Mouse (Mus musculus): ENCODE data around the gene Rbmx.

The Rbmx gene

GRCm38 (mm10) chrX:57392367-57393246 lies at the start of gene Rbmx:
Gene Rbmx (minus strand): TSS chrX:57393036.
- DNase-seq (ENCODE audit: low spot score), result peak; percentile 75

DNA sequence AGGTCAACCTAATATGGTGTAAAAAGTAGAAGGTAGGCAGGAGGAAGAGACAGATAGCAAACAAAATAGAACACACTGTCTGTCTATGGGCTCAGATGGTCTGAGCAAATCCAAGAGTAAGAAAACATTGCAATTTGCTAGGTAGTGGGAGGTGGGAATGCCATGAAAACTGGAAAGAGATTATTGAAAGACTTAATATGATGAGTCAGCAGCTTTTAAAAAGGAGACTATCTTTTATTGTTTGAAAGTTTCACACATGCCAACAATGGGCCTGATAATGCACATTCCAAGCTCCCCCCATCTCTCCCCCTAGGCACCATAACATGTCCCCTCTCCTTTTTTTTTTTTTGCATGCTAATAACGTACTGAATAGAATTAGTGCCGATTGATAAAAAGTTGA lies 41.1 kb upstream of the Rbmx start:
- DNase-seq (ENCODE audit: low spot score), result no peak

- DNase-seq (ENCODE audit: low spot score), result no peak
Measured at GRCm38 (mm10) chrX:57431610-57432009, 38.8 kb upstream of the Rbmx start.

- DNase-seq (ENCODE audit: low spot score), result no peak
Measured at GRCm38 (mm10) chrX:57408769-57409168, 15.9 kb upstream of the Rbmx start, which contains the start of gene Gm364. Gene Gm364 (plus strand): TSS chrX:57409154.

GRCm38 (mm10) chrX:57403651-57404050 lies 10.8 kb upstream of the Rbmx start:
- DNase-seq (ENCODE audit: low spot score), result no peak

GRCm38 (mm10) chrX:57401388-57401787 lies 8.6 kb upstream of the Rbmx start:
- DNase-seq (ENCODE audit: low spot score), result no peak

GRCm38 (mm10) chrX:57393412-57393811 lies 576 bp upstream of the Rbmx start:
- DNase-seq (ENCODE audit: low spot score), result no peak

GRCm38 (mm10) chrX:57380915-57381314 lies 11.9 kb downstream of the Rbmx start:
- DNase-seq (ENCODE audit: low spot score), result no peak

DNA sequence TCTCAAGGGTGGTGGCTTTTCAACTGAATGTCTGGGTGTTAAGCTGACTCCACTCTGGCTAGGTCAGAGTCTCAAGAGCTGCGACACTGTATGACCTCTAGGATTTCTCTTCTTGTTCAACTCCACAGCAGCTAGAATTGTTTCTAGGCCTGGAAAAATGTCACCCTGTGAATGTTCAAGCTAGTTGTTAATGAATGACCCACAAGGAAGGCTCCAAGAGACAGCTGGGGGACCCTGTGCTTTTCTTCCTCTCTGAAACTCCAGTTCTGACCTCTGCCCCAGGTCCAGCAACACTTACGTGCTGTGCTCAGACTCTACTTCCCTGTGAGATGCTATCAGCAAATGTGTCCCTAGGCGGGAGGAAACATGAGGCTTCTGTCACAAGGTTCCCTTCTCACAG lies 14.3 kb downstream of the Rbmx start:
- no peak for DNase-seq (ENCODE audit: low spot score)

DNA sequence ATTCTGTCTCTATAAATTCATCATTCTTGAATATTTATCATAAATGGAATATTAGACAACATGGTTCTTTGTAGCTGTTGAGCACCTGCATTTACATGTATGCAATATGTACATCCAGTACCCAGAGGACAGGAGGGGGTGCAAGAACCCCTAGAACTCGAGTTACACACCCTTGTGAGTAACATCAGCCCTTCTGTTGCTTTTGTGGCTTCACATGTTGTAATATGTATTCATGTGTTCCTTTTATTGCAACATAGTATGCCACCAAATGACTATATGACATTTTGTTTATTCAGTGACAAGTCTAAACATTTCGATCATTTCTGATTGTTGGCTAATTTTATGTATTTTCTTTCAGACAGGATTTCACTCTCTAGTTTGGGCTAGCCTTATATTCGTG lies 15.7 kb downstream of the Rbmx start:
- no peak for DNase-seq (ENCODE audit: low spot score)

GRCm38 (mm10) chrX:57374029-57374428 lies 18.8 kb downstream of the Rbmx start:
- DNase-seq (ENCODE audit: low spot score), result no peak

DNA sequence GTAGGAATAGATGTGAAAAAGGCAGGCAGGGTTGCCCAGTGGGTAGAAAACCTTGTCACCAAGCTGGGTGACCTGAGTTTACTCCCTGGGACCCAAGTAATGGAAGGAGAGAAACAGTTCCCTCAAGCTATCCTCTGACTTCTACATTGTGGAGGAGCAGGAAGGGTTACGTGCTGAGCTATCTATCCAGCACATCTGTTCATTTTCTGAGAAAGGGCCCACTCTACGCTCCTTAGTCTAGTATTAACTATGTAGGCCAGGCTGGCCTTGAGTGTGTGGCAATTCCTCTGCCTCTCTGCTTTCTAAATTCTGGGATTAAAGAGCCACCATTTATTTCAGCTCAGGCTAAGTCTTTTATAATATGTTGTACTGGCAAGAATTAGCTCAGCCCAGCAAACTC lies 19.3 kb downstream of the Rbmx start:
- DNase-seq (ENCODE audit: low spot score), result no peak

DNA sequence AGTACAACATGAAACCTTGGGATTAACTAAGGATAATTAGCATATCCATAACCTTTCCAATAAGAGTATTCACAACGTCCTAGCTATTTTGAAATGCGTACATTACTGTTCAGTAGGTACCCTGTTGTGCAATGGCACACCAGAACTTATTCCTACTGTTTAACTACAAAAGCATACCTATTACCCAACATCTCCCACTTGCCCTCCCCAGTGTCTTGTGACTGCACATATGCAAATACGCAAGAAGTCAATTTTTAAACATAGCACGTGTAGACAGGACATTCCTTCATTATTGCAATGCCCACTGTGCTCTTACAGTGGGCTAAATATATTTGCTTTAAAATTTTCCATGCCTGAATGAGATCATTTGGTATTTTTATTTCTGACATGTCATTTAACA lies 19.9 kb downstream of the Rbmx start:
- no peak for DNase-seq (ENCODE audit: low spot score)

- no peak for DNase-seq (ENCODE audit: low spot score)
Measured at GRCm38 (mm10) chrX:57364891-57365569, 27.8 kb downstream of the Rbmx start.

DNA sequence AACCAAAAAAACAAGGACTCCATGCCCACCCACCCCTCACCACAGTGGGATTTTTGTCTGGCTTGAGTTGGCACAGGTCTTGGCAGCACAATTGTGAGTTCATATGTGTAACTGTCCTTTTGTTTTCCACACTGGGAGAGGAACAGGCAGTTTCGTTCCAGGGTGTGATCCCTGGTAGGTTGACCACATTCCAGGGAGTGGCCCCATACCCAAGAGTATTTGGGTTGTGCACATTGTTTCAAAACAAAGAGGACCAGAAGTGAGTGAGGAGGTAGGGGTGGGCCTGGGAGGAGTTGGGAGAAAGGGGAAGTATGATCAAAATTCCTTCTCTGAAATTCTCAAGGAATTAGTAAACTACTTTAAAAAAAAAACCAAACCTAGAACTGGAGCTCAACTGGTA lies 33.5 kb downstream of the Rbmx start:
- no peak for DNase-seq (ENCODE audit: low spot score)

- no peak for DNase-seq (ENCODE audit: low spot score)
Measured at GRCm38 (mm10) chrX:57339220-57339619, 53.6 kb downstream of the Rbmx start.

DNA sequence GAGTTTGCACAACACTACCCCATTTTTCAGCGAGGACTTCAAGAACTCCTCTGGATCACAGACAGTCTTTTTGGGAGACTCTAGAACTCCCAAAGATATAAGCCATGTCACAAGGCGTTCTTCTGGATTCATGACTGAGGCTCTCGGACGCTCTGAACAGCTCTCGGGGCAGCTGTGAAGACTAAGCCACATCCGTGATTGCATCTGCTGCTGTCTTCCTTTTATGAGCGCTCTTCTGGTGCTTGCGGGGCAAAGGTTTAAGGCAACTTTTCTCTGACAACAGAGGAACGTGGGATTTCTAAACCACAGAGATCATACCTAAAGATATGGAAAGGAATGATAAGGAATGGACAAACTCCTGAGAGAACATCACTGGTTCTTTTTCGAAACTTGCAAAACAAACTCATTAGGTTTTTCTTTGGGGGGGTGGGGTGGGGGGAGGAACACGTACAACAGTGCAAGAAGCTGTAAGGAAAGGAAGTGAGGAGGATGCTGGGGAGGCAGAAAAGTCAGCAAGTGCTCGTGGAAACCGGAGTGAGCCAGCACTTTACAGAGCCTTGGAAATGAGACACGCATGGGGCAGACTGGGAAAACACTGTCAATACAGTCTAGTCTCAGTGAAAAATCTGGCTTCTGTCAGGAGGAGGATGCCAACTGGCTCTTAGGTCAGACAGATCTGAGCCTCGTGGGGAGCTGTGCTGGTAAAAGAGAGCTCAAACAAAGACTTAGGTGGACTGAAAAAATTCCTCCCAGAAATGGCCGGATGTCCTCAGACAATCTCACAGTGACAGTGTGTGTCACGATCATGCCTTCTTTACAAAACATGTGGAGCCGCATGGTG lies 54.2 kb downstream of the Rbmx start, which contains the start of gene Arhgef6:
Gene Arhgef6, minus strand, starts transcription at position 359 of the 841 bp plus-strand sequence.
- DNase-seq (ENCODE audit: low spot score), result no peak

DNA sequence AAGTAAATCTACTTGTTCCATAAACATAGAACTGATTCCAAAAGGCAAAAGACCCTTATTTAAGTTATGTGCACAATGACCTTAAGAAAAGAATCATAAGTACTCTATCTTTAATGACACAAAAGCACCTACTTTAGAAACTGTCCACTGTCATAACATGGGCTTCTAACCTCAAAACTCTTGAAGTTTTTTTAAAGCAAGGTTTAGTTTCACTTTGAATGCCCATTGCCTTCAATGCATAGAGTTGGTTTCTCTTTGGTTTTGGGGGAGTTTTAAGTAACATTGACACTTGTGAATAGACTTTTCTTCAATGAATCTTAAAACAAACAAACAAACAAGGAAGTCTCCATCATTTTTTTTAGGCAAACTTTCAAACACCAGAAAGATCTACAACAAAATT lies 55.3 kb downstream of the Rbmx start:
- DNase-seq (ENCODE audit: low spot score), result no peak

DNA sequence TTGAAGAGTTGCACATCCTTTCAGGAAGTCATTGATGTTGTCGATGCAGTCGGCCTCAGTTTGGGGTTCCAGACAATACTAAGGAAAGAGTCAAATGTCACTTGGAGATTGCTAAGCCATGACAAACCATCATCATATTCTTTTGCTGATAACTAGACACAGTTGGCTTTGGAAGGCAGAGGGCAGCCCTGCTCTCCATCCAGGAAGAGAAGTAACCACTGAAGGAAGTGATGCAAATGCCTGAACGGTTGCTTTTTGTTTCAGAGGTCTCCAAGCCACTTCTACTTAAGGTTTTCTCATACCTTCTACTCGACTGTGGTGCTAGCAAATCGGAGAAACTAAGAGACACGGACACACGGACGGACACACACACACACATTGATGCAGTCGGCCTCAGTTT lies 55.9 kb downstream of the Rbmx start:
- no peak for DNase-seq (ENCODE audit: low spot score)

GRCm38 (mm10) chrX:57335313-57335712 lies 57.5 kb downstream of the Rbmx start:
- DNase-seq (ENCODE audit: low spot score), result no peak
